Mouse (Mus musculus) c-Kit-positive CD71-positive TER-119-negative erythroid progenitor cells, embryonic 14.5 days (primary cell): Measurements from ENCODE around the gene Pabpn1.

Experiments
- DNase-seq: peaks from one replicate; pipeline ENCODE4 v3.0.0-alpha.2; 2013; ENCODE audit warnings: low read depth

The Pabpn1 gene

GRCm38 (mm10) chr14:54893651-54894181 is 1.4 kb downstream of the Pabpn1 start:
- peak; percentile 100 for DNase-seq

- no peak for DNase-seq
Measured at GRCm38 (mm10) chr14:54894296-54895151, 2.2 kb downstream of the Pabpn1 start.

GRCm38 (mm10) chr14:54897445-54897844 is 5.1 kb downstream of the Pabpn1 start:
- no peak for DNase-seq

- DNase-seq: peak; percentile 52
Measured at GRCm38 (mm10) chr14:54900383-54900782, 8.1 kb downstream of the Pabpn1 start.

GRCm38 (mm10) chr14:54903641-54904040 is 11.3 kb downstream of the Pabpn1 start:
- DNase-seq: no peak

GRCm38 (mm10) chr14:54908682-54909081 is 16.4 kb downstream of the Pabpn1 start:
- DNase-seq: no peak

GRCm38 (mm10) chr14:54912109-54912850 is 20.0 kb downstream of the Pabpn1 start:
- DNase-seq: no peak

GRCm38 (mm10) chr14:54912886-54913285 is 20.6 kb downstream of the Pabpn1 start, which contains the start of gene Slc22a17:
Gene Slc22a17, minus strand, starts transcription at chr14:54913132.
- no peak for DNase-seq

- no peak for DNase-seq
Measured at GRCm38 (mm10) chr14:54913343-54913742, 21.0 kb downstream of the Pabpn1 start.

- DNase-seq: no peak
Measured at GRCm38 (mm10) chr14:54920076-54920685, 27.9 kb downstream of the Pabpn1 start.

- DNase-seq: no peak
Measured at GRCm38 (mm10) chr14:54924641-54925348, 32.5 kb downstream of the Pabpn1 start.

GRCm38 (mm10) chr14:54925349-54926342 is 33.3 kb downstream of the Pabpn1 start, which contains the start of gene Efs:
Gene Efs, minus strand, starts transcription at chr14:54926126.
- DNase-seq: no peak

- DNase-seq: no peak
Measured at GRCm38 (mm10) chr14:54926401-54927158, 34.3 kb downstream of the Pabpn1 start.

GRCm38 (mm10) chr14:54927296-54927695 is 35.0 kb downstream of the Pabpn1 start:
- no peak for DNase-seq

GRCm38 (mm10) chr14:54929801-54930200 is 37.5 kb downstream of the Pabpn1 start:
- no peak for DNase-seq

GRCm38 (mm10) chr14:54930431-54930830 is 38.1 kb downstream of the Pabpn1 start:
- no peak for DNase-seq

GRCm38 (mm10) chr14:54932645-54933150 is 40.4 kb downstream of the Pabpn1 start, which contains the start of gene Il25:
Gene Il25, plus strand, starts transcription at chr14:54932695.
- DNase-seq: no peak

GRCm38 (mm10) chr14:54935904-54936830 is 43.9 kb downstream of the Pabpn1 start, which contains the start of gene Cmtm5:
Gene Cmtm5, plus strand, starts transcription at chr14:54936261.
- no peak for DNase-seq
